Mouse (Mus musculus) myocyte (in vitro differentiated cells): ENCODE results near the gene 2900011O08Rik.

Experiments
- POLR2A ChIP-seq: IDR thresholded peaks from one replicate; pipeline ENCODE4 v1.6.1; 2011; ENCODE audit warnings: low read depth, mild to moderate bottlenecking, control low read depth, moderate library complexity; ENCODE audit not compliant: insufficient read length
- SRF ChIP-seq: IDR thresholded peaks from one replicate; pipeline ENCODE4 v1.6.1; 2011; ENCODE audit warnings: low read depth; ENCODE audit not compliant: control insufficient read depth, insufficient read length

DNA sequence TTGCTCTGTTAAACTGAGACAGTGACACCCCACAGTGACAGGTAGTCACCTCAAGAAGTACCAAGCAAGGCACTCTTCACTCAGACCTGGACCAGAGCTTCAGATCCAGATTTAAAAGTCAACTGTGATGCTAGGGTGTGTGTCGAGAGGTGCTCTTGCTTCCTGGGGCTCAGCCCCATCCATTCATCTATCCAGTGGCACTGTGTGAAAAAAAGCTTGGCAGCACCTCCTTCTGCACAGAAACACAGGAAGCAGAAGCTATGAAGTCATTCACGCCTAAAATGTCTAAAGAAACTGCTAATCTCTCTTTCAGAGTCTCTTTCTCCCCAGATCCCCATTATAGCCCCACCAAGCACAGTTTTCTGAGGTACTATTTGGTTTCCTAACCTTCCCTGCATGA lies 42.7 kb downstream of the 2900011O08Rik start:
- TF ChIP-seq SRF (no peak), POLR2A (no peak)
